Mouse (Mus musculus) MEL-GATA-1-ER (cell line): ENCODE measurements around the gene Ugt1a6b.
"Not testable (repeated sequence)": the region's sequence is repeated elsewhere in the genome, so short reads cannot be mapped to it uniquely, and the experiment has no call there.

Source experiments
- DNase-seq: peaks from one replicate; pipeline ENCODE4 v3.0.0-alpha.2; 2012; ENCODE audit warnings: low read depth; ENCODE audit errors: extremely low read depth

Ugt1a6b gene

DNA sequence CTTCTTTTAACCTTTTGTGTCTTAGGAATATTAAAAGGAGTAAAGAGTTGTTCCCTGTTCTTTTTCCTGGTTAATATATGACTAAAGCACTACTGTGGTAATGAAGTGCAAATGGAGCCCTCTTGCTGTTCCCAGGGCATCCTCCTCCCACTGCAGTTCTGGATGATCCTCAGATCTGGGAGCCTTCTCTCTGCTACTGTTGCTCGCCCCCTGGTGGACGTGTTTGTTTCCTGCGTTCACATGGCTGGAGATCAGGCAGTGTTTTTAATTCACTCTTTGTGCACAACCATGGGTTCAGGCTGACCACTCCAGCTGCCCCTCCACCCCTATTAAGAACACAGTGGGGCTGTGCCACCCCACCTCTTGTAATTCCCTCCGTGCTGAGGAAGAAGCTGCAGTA is 17.5 kb downstream of the Ugt1a6b start:
- DNase-seq: not testable (repeated sequence)

GRCm38 (mm10) chr1:88121521-88121920 is 18.5 kb downstream of the Ugt1a6b start:
- not testable (repeated sequence) for DNase-seq

- not testable (repeated sequence) for DNase-seq
Observed at GRCm38 (mm10) chr1:88125827-88126360, 22.8 kb downstream of the Ugt1a6b start.

DNA sequence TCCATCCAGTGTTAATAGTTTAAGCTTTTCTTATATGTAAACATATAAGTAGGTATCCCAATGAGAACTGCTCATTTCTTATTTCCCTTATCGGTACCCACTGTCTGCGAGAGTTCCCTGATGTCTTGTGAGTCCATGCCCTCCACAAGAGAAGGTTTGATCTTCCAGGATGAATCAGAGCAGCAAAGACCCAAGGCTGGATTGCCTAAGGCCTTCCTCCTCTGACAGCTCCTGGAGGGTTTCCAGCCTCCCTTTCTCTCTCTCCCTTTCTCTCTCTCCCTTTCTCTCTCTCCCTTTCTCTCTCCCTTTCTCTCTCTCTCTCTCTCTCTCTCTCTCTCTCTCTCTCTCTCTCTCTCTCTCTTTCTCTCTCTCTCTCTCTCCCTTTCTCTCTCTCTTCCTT is 26.0 kb downstream of the Ugt1a6b start:
- not testable (repeated sequence) for DNase-seq

- not testable (repeated sequence) for DNase-seq
Observed at GRCm38 (mm10) chr1:88130223-88130622, 27.2 kb downstream of the Ugt1a6b start.

GRCm38 (mm10) chr1:88133908-88134456 is 30.9 kb downstream of the Ugt1a6b start:
- no peak for DNase-seq

GRCm38 (mm10) chr1:88134457-88135011 is 31.5 kb downstream of the Ugt1a6b start, which contains the start of gene Ugt1a6a:
Ugt1a6a (plus strand) TSS chr1:88134809.
- DNase-seq: not testable (repeated sequence)

- DNase-seq: not testable (repeated sequence)
Observed at GRCm38 (mm10) chr1:88135229-88135904, 32.3 kb downstream of the Ugt1a6b start.

DNA sequence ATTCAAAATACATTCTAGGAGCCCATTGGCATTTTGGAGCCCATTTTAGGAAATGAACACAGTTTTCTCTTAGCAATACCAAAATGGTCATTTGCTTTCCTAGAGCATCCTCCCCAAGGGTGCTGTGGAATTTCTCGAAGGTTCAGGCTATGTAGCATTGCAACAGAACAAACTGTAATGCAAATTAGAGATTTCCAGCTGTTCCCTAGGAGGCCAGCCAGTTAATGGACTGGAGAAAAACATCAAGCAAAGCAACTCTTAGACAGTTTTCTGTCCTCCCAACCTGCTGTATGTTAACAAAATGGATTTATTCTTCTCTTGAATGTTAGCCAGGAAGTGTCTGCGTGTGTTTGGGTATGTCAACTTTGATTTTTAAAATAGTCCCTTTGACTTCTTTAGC is 33.6 kb downstream of the Ugt1a6b start:
- no peak for DNase-seq

- no peak for DNase-seq
Observed at GRCm38 (mm10) chr1:88137264-88137663, 34.2 kb downstream of the Ugt1a6b start.

- no peak for DNase-seq
Observed at GRCm38 (mm10) chr1:88138145-88138544, 35.1 kb downstream of the Ugt1a6b start.

GRCm38 (mm10) chr1:88140492-88140891 is 37.4 kb downstream of the Ugt1a6b start:
- DNase-seq: not testable (repeated sequence)

- DNase-seq: not testable (repeated sequence)
Observed at GRCm38 (mm10) chr1:88143966-88144675, 41.1 kb downstream of the Ugt1a6b start.

DNA sequence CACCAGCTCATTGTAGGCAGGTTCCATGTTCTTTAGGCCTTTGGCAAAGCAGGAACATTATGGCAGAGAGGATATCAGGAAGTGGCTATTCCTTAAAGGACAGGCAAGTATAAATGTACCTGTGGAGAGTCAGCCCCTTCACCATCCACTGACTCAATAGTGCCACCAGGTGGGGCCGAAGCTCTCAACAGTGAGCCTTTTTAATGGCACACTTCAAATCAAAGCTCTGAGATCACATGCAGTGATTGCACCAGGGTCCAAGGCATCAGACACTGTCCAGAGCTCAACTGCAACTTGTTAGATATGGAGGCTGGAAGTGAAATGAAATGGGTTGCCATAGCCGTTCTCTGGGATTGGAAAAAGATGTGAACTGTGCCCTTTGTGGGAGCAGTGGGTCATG is 42.2 kb downstream of the Ugt1a6b start:
- not testable (repeated sequence) for DNase-seq

GRCm38 (mm10) chr1:88150133-88150532 is 47.1 kb downstream of the Ugt1a6b start:
- not testable (repeated sequence) for DNase-seq

- no peak for DNase-seq
Observed at GRCm38 (mm10) chr1:88158430-88158829, 55.4 kb downstream of the Ugt1a6b start.

GRCm38 (mm10) chr1:88165711-88166110 is 62.7 kb downstream of the Ugt1a6b start, which contains the start of gene Ugt1a5:
Ugt1a5 (plus strand) TSS chr1:88166012.
- DNase-seq: no peak

GRCm38 (mm10) chr1:88172190-88172589 is 69.1 kb downstream of the Ugt1a6b start:
- DNase-seq: not testable (repeated sequence)

GRCm38 (mm10) chr1:88179657-88180056 is 76.6 kb downstream of the Ugt1a6b start:
- DNase-seq: no peak

DNA sequence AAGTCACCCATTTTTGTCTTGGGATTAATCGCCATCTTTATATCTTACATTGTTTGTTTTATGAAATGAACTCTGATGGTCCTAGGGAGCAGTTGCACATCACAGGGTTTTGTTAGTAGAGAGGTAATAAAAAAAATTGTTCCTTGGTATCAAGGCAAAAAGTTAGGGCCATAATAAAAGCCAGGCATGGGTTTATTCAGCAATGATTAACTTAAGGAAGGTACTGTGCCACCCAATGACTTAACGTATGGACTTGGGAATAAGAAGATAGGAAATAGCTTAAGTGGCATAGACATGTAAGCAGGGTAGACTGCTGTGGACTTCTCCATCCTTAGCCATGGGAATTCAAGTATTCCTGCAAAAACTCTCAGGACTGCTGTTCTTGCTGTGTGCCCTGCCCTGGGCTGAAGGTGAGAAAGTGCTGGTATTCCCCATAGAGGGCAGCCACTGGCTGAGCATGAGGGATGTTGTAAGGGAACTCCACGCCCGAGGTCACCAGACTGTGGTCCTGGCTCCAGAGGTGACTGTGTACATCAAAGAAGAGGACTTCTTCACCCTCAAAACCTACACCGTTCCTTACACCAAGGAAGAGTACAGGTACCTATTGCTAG is 83.4 kb downstream of the Ugt1a6b start:
- no peak for DNase-seq

GRCm38 (mm10) chr1:88192136-88192535 is 89.1 kb downstream of the Ugt1a6b start:
- no peak for DNase-seq
